Mouse (Mus musculus): Measurements from ENCODE around the gene Arhgef28. TPM values are rescaled to one million over a fixed set of nuclear protein-coding genes. Genes with fewer than 3 reads are reported as not detected.
A peak's percentile ranks its signal among the peaks of the same experiment; 100 is the strongest.

The Arhgef28 gene
- polyA plus RNA-seq, 1 experiment = 3.3 TPM

DNA sequence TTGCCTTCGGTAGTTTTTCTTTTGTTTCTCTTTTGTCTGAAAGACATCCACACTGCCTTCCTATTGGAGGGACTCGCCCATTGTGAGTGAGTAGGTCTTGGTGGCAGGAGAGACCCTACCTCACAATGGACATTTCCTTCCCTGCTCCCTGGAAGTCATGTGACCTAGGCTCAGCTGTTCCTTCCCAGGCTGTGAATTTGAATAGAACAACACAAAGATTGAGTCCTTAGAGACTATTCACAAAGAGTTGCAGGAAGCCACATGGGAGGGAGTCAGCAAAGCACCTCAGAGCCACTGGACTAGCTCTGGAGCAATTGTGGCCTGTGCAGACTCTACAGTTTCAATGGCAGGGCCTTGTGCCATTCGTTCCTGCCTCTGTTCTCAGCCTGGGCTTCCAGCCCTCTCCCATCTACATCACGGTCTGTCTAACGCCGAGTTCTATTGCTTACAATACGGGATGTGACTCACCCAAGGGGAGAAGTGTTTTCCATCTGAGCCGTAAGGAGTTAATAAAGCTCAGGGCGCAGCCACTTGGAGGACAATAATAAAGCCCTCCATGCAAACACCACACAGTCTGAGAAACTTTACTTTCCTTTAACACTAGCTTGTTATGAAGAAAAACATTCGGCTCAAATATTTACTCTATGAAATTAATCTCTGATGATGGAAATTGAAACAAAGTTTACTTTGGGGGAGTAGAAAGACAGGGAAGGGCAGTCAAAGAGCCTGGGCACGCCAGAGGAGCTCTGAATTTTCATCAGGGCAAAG is 85.7 kb downstream of the Arhgef28 start:
- H3K4me1 ChIP-seq (ENCODE audit: control insufficient read depth, insufficient read depth, insufficient read length, low read length) = peaks cover 18% of the 10 kb centered on the region
- WGBS = 30% methylated on average over 11 of the region's 11 CpGs
- TF ChIP-seq CTCF (IDR thresholded peaks at IDR 0.05; ENCODE audit: extremely low read depth, insufficient read length, insufficient replicate concordance, low read depth, low read length) = no peak
- no peak for TF ChIP-seq POLR2A (IDR thresholded peaks at IDR 0.05; ENCODE audit: low read depth, low read length)
- H3K36me3 ChIP-seq (ENCODE audit: control insufficient read depth, insufficient read depth, low read length) = no peaks in the 10 kb centered on the region
- H3K27me3 ChIP-seq (ENCODE audit: control insufficient read depth, insufficient read depth, low read length) = no peaks in the 10 kb centered on the region
- H3K27ac ChIP-seq (ENCODE audit: insufficient read depth, low read depth, low read length) = peak overlapping the region; percentile 20; the same call in 1 of the 2 replicates
- no peak overlapping the region for H3K4me3 ChIP-seq (ENCODE audit: low read depth, low read length)

DNA sequence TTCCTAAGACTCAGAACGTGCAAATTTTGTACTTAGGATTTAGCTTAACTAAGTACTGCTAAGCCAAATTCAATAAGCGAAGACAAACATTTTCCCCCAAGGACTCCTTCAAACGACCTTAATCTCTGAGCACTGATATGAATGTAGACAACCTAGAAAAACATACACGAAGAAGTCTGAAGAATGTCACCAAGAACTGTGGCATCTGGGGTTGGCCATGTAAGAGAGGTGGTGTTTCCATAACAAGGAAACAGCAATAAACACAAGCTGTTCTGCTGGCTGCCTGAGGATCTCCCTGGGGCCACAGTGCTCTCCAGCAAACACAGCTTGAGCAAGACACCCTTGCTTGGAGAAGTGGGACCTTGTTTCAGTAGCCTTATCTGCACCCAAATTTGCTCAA is 87.9 kb downstream of the Arhgef28 start:
- Histone ChIP-seq H3K27me3 (ENCODE audit: control insufficient read depth, insufficient read depth, low read length) (no peaks in the 10 kb centered on the region), H3K4me1 (ENCODE audit: control insufficient read depth, insufficient read depth, insufficient read length, low read length) (peaks cover 16% of the 10 kb centered on the region), H3K27ac (ENCODE audit: insufficient read depth, low read depth, low read length) (no peak overlapping the region), H3K36me3 (ENCODE audit: control insufficient read depth, insufficient read depth, low read length) (no peaks in the 10 kb centered on the region), H3K4me3 (ENCODE audit: low read depth, low read length) (no peak overlapping the region)
- WGBS = 48% methylated on average over 4 of the region's 4 CpGs
- TF ChIP-seq CTCF (IDR thresholded peaks at IDR 0.05; ENCODE audit: extremely low read depth, insufficient read length, insufficient replicate concordance, low read depth, low read length) (no peak), POLR2A (IDR thresholded peaks at IDR 0.05; ENCODE audit: low read depth, low read length) (no peak)

- Histone ChIP-seq H3K4me1 (ENCODE audit: control insufficient read depth, insufficient read depth, insufficient read length, low read length) (peaks cover 19% of the 10 kb centered on the region; the same call in 1 of the 2 replicates), H3K36me3 (ENCODE audit: control insufficient read depth, insufficient read depth, low read length) (no peaks in the 10 kb centered on the region), H3K27me3 (ENCODE audit: control insufficient read depth, insufficient read depth, low read length) (no peaks in the 10 kb centered on the region), H3K27ac (ENCODE audit: insufficient read depth, low read depth, low read length) (peak overlapping the region; percentile 42), H3K4me3 (ENCODE audit: low read depth, low read length) (no peak overlapping the region)
- TF ChIP-seq CTCF (IDR thresholded peaks at IDR 0.05; ENCODE audit: extremely low read depth, insufficient read length, insufficient replicate concordance, low read depth, low read length) (no peak), POLR2A (IDR thresholded peaks at IDR 0.05; ENCODE audit: low read depth, low read length) (no peak)
- WGBS = 32% methylated on average over 7 of the region's 7 CpGs
Observed at GRCm38 (mm10) chr13:98117566-98118254, 88.5 kb downstream of the Arhgef28 start.

- WGBS = 22% methylated on average over 6 of the region's 6 CpGs
- Histone ChIP-seq H3K36me3 (ENCODE audit: control insufficient read depth, insufficient read depth, low read length) (no peaks in the 10 kb centered on the region), H3K4me1 (ENCODE audit: control insufficient read depth, insufficient read depth, insufficient read length, low read length) (peaks cover 21% of the 10 kb centered on the region; the same call in 1 of the 2 replicates), H3K4me3 (ENCODE audit: low read depth, low read length) (no peak overlapping the region), H3K27ac (ENCODE audit: insufficient read depth, low read depth, low read length) (peak overlapping the region; percentile 2; the same call in 1 of the 2 replicates), H3K27me3 (ENCODE audit: control insufficient read depth, insufficient read depth, low read length) (no peaks in the 10 kb centered on the region)
- no peak for TF ChIP-seq POLR2A (IDR thresholded peaks at IDR 0.05; ENCODE audit: low read depth, low read length)
- no peak for TF ChIP-seq CTCF (IDR thresholded peaks at IDR 0.05; ENCODE audit: extremely low read depth, insufficient read length, insufficient replicate concordance, low read depth, low read length)
Observed at GRCm38 (mm10) chr13:98115650-98116049, 90.6 kb downstream of the Arhgef28 start.

- no peaks in the 10 kb centered on the region for H3K36me3 ChIP-seq (ENCODE audit: control insufficient read depth, insufficient read depth, low read length)
- no peak overlapping the region for H3K4me3 ChIP-seq (ENCODE audit: low read depth, low read length)
- no peaks in the 10 kb centered on the region for H3K27me3 ChIP-seq (ENCODE audit: control insufficient read depth, insufficient read depth, low read length)
- 0 out of 2 replicates have a peak overlapping the region, but pooled peaks have one; percentile 11 for H3K27ac ChIP-seq (ENCODE audit: insufficient read depth, low read depth, low read length)
- 42% methylated on average over 4 of the region's 4 CpGs for WGBS
- TF ChIP-seq CTCF (IDR thresholded peaks at IDR 0.05; ENCODE audit: extremely low read depth, insufficient read length, insufficient replicate concordance, low read depth, low read length) (no peak), POLR2A (IDR thresholded peaks at IDR 0.05; ENCODE audit: low read depth, low read length) (no peak)
- peaks cover 16% of the 10 kb centered on the region; the same call in 1 of the 2 replicates for H3K4me1 ChIP-seq (ENCODE audit: control insufficient read depth, insufficient read depth, insufficient read length, low read length)
Observed at GRCm38 (mm10) chr13:98115051-98115450, 91.2 kb downstream of the Arhgef28 start.

- 23% methylated on average over 7 of the region's 7 CpGs for WGBS
- H3K36me3 ChIP-seq (ENCODE audit: control insufficient read depth, insufficient read depth, low read length) = no peaks in the 10 kb centered on the region
- H3K27ac ChIP-seq (ENCODE audit: insufficient read depth, low read depth, low read length) = peak overlapping the region; percentile 24; the same call in 1 of the 2 replicates
- TF ChIP-seq CTCF (IDR thresholded peaks at IDR 0.05; ENCODE audit: extremely low read depth, insufficient read length, insufficient replicate concordance, low read depth, low read length) (no peak), POLR2A (IDR thresholded peaks at IDR 0.05; ENCODE audit: low read depth, low read length) (no peak)
- H3K27me3 ChIP-seq (ENCODE audit: control insufficient read depth, insufficient read depth, low read length) = no peaks in the 10 kb centered on the region
- H3K4me3 ChIP-seq (ENCODE audit: low read depth, low read length) = no peak overlapping the region
- H3K4me1 ChIP-seq (ENCODE audit: control insufficient read depth, insufficient read depth, insufficient read length, low read length) = peaks cover 16% of the 10 kb centered on the region; the same call in 1 of the 2 replicates
Observed at GRCm38 (mm10) chr13:98112812-98113503, 93.3 kb downstream of the Arhgef28 start.
